Mouse (Mus musculus) heart, embryonic 10.5 days (tissue): Measurements from ENCODE around the gene Mgat4a. TPM values are rescaled to one million over a fixed set of nuclear protein-coding genes. Genes with fewer than 3 reads are reported as not detected.

ENCODE experiments used
- polyA plus RNA-seq: library from polyadenylated mRNA; unstranded; fragments of >200 nt; fragmentation: Nextera tagmentation; extraction: Ambion mirVana; gene quantifications from 2 replicates; pipeline ENCODE4 v1.2.1, GENCODE M21; 2016

Mgat4a gene
- polyA plus RNA-seq, 1 experiment from 2014 or later: 3.2 TPM

Other genes with a start within 250 kb of the Mgat4a start
- 10.5 and 13.3 TPM in 2 replicates for gene Inpp4a, start 241.2 kb downstream of the Mgat4a start, polyA plus RNA-seq
- 71.4 and 96.5 TPM in 2 replicates for gene Coa5, start 110.9 kb downstream of the Mgat4a start, polyA plus RNA-seq
- gene Unc50, start 110.9 kb downstream of the Mgat4a start, polyA plus RNA-seq: 86.2 and 97.7 TPM in 2 replicates
- 2.5 and 3.4 TPM in 2 replicates for gene 2010300C02Rik, start 179.1 kb upstream of the Mgat4a start, polyA plus RNA-seq